Mouse (Mus musculus) gastrocnemius, adult 2 months (tissue): ENCODE measurements at regions not wholly inside any gene's neighbourhood (a gene's known extent, or its start where the extent isn't known, plus 50 kb on each side); places are given as distances from the start of the nearest gene placed in this dataset.

Experiments
- DNase-seq: peaks from one replicate; pipeline ENCODE4 v3.0.0; 2022
- H3K27ac ChIP-seq: fragments of 200-600 bp; 2 replicates; pipeline ENCODE4 v1.8.1; 2022; ENCODE audit warnings: mild to moderate bottlenecking
- H3K4me3 ChIP-seq: fragments of 200-600 bp; 2 replicates; pipeline ENCODE4 v1.8.1; 2022; ENCODE audit warnings: mild to moderate bottlenecking, moderate library complexity
- CTCF ChIP-seq: fragments of 200-600 bp; IDR thresholded peaks from 2 replicates; pipeline ENCODE4 v1.8.1; 2022; ENCODE audit warnings: antibody characterized with exemption, mild to moderate bottlenecking, moderate library complexity
- intact Hi-C: fragments of 180-260 bp; cut with DNase I; formaldehyde crosslinking; loops from one replicate; pipeline ENCODE4 v1.15.1; 2025

- H3K4me3 ChIP-seq: no peak overlapping the region
- no peak for DNase-seq
- no peak overlapping the region for H3K27ac ChIP-seq
- no peak for TF ChIP-seq CTCF
- intact Hi-C loops: no loop called here
These were observed 77.9 kb upstream of the Lsm14a start for GRCm38 (mm10) chr7:34471003-34471402.

DNA sequence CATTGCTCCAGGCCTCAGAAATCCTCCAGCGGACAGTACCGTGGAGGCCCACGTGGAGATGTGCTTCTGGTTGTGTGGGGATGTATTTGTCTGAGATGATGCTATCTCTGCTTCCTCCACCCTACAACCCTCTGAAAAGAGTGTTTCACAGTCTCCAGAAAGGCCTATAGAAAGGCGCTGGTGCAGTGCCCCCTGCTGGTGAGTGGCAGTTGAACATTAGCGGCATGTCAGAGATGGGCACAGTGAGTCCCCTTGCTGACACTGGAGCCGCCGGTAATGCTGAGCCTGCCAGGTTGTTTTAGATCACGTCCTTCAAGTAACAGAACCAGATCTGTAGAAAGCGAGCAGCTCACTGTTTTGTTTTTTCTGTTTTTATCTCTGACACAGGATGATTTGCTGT lies 69.0 kb upstream of the Lsm14a start:
- no peak overlapping the region for H3K27ac ChIP-seq
- intact Hi-C loops: no loop called here
- peak; percentile 56 for TF ChIP-seq CTCF
- DNase-seq: peak; percentile 41
- H3K4me3 ChIP-seq: no peak overlapping the region

GRCm38 (mm10) chr7:34459834-34460495 lies 66.8 kb upstream of the Lsm14a start:
- no peak for DNase-seq
- TF ChIP-seq CTCF: no peak
- Histone ChIP-seq H3K27ac (no peak overlapping the region), H3K4me3 (no peak overlapping the region)
- intact Hi-C loops: no loop called here

- no peak for DNase-seq
- no peak for TF ChIP-seq CTCF
- intact Hi-C loops: no loop called here
- Histone ChIP-seq H3K27ac (no peak overlapping the region), H3K4me3 (no peak overlapping the region)
These were observed 65.7 kb upstream of the Lsm14a start for GRCm38 (mm10) chr7:34458851-34459250.

DNA sequence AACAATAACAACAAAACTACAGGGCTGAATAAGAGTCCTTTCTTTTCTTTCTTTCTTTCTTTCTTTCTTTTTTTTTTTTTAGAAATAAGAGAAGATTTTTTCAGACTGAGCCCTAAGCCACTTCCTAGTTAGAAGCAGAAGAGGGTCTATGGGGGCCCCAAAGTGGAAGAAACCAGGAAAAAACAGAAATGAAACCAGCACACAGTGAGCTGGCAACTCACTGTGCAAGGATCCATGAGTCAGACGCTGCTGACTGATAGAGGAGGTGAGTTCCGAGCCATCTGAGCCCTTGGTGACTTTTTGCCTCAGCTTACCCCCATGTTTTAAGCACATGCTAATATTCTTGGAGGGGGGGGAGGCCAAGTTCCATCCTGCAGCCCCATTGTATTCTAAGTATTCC lies 55.2 kb upstream of the Lsm14a start:
- intact Hi-C loops: no loop called here
- Histone ChIP-seq H3K27ac (no peak overlapping the region), H3K4me3 (no peak overlapping the region)
- no peak for TF ChIP-seq CTCF
- no peak for DNase-seq

DNA sequence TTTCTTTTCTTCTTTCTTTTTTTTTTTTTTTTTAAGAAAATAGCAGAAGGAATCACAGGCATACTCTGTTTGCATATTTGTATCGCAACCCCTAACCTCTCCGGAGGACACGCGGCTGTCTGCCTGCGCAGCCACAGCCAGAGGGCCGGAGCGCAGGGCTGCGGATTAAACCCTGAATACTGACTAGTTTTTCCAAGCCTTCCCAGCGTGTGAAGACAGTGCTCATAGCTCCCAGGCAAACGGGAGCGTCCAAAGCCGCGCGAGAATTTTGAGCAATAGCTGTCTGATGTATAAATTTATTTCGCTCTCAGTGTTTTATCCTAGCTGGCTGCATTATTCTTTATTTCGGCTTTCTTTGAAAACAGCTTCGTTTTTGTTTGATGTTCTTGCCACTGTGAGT lies 51.1 kb upstream of the Lsm14a start:
- DNase-seq: no peak
- intact Hi-C loops: no loop called here
- Histone ChIP-seq H3K4me3 (no peak overlapping the region), H3K27ac (no peak overlapping the region)
- TF ChIP-seq CTCF: no peak
